Mouse (Mus musculus): ENCODE results near the gene Il18r1.

Il18r1 gene

GRCm38 (mm10) chr1:40465477-40466430 is at the start of gene Il18r1:
Gene Il18r1 (plus strand): TSS chr1:40465552.
- DNase-seq (ENCODE audit: low spot score in 2 of 2) = no peak

GRCm38 (mm10) chr1:40417034-40417433 is 48.3 kb upstream of the Il18r1 start:
- no peak for DNase-seq (ENCODE audit: low spot score in 2 of 2)

- no peak for DNase-seq (ENCODE audit: low spot score in 2 of 2)
Measured at GRCm38 (mm10) chr1:40418512-40418911, 46.8 kb upstream of the Il18r1 start.

- DNase-seq (ENCODE audit: low spot score in 2 of 2) = no peak
Measured at GRCm38 (mm10) chr1:40423892-40424291, 41.5 kb upstream of the Il18r1 start.

- no peak for DNase-seq (ENCODE audit: low spot score in 2 of 2)
Measured at GRCm38 (mm10) chr1:40427270-40427669, 38.1 kb upstream of the Il18r1 start.

- DNase-seq (ENCODE audit: low spot score in 2 of 2) = no peak
Measured at GRCm38 (mm10) chr1:40427901-40428300, 37.5 kb upstream of the Il18r1 start.

- DNase-seq (ENCODE audit: low spot score in 2 of 2) = no peak
Measured at GRCm38 (mm10) chr1:40428910-40429675, 36.3 kb upstream of the Il18r1 start, which contains the start of gene Il1rl1. Gene Il1rl1 (plus strand): TSS chr1:40429570.

GRCm38 (mm10) chr1:40430143-40430834 is 35.1 kb upstream of the Il18r1 start:
- no peak for DNase-seq (ENCODE audit: low spot score in 2 of 2)

GRCm38 (mm10) chr1:40432169-40432568 is 33.2 kb upstream of the Il18r1 start:
- DNase-seq (ENCODE audit: low spot score in 2 of 2) = no peak

GRCm38 (mm10) chr1:40435936-40436335 is 29.4 kb upstream of the Il18r1 start:
- DNase-seq (ENCODE audit: low spot score in 2 of 2) = no peak

GRCm38 (mm10) chr1:40437340-40437739 is 28.0 kb upstream of the Il18r1 start:
- no peak for DNase-seq (ENCODE audit: low spot score in 2 of 2)

- no peak for DNase-seq (ENCODE audit: low spot score in 2 of 2)
Measured at GRCm38 (mm10) chr1:40439504-40439903, 25.8 kb upstream of the Il18r1 start.

- DNase-seq (ENCODE audit: low spot score in 2 of 2) = peak; percentile 2 to 8
Measured at GRCm38 (mm10) chr1:40444800-40445199, 20.6 kb upstream of the Il18r1 start.

- DNase-seq (ENCODE audit: low spot score in 2 of 2) = no peak
Measured at GRCm38 (mm10) chr1:40467306-40467705, 2.0 kb downstream of the Il18r1 start.

GRCm38 (mm10) chr1:40468805-40469204 is 3.5 kb downstream of the Il18r1 start:
- DNase-seq (ENCODE audit: low spot score in 2 of 2) = no peak

GRCm38 (mm10) chr1:40469900-40470299 is 4.5 kb downstream of the Il18r1 start:
- no peak for DNase-seq (ENCODE audit: low spot score in 2 of 2)

- no peak for DNase-seq (ENCODE audit: low spot score in 2 of 2)
Measured at GRCm38 (mm10) chr1:40472401-40472800, 7.0 kb downstream of the Il18r1 start.

GRCm38 (mm10) chr1:40473640-40474039 is 8.3 kb downstream of the Il18r1 start:
- DNase-seq (ENCODE audit: low spot score in 2 of 2) = no peak

GRCm38 (mm10) chr1:40474336-40474735 is 9.0 kb downstream of the Il18r1 start:
- no peak for DNase-seq (ENCODE audit: low spot score in 2 of 2)

- DNase-seq (ENCODE audit: low spot score in 2 of 2) = no peak
Measured at GRCm38 (mm10) chr1:40475697-40476096, 10.3 kb downstream of the Il18r1 start.

GRCm38 (mm10) chr1:40476756-40477155 is 11.4 kb downstream of the Il18r1 start:
- DNase-seq (ENCODE audit: low spot score in 2 of 2) = no peak

- no peak for DNase-seq (ENCODE audit: low spot score in 2 of 2)
Measured at GRCm38 (mm10) chr1:40479505-40479923, 14.2 kb downstream of the Il18r1 start.
